Mouse (Mus musculus) left cerebral cortex, adult 6 months (tissue): ENCODE measurements around the gene Itsn1. TPM values are rescaled to one million over a fixed set of nuclear protein-coding genes. Genes with fewer than 3 reads are reported as not detected.

ENCODE experiments used
- long read RNA-seq, 2 experiments: library from polyadenylated mRNA; unstranded; transcript quantifications; one replicate each; pipeline ENCODE4 v2.0.0; 2019 to 2020
- polyA plus RNA-seq: library from polyadenylated mRNA; unstranded; fragments of <200 nt; fragmentation: Nextera tagmentation; gene quantifications from 2 replicates; pipeline ENCODE4 v1.2.3, GENCODE M21; 2021

Itsn1 gene
- 13.8 and 18.4 TPM in 2 replicates for polyA plus RNA-seq
- long read RNA-seq, experiment 1, full-length matches to known transcripts = 22 of 89 reads
- long read RNA-seq, experiment 1, partial matches to known transcripts = 39 of 89 reads
- long read RNA-seq, experiment 1, other reads (novel, unspliced or antisense) = 28 of 89 reads
- long read RNA-seq, experiment 2, partial matches to known transcripts = 25 of 33 reads
- long read RNA-seq, experiment 2, other reads (novel, unspliced or antisense) = 8 of 33 reads

DNA sequence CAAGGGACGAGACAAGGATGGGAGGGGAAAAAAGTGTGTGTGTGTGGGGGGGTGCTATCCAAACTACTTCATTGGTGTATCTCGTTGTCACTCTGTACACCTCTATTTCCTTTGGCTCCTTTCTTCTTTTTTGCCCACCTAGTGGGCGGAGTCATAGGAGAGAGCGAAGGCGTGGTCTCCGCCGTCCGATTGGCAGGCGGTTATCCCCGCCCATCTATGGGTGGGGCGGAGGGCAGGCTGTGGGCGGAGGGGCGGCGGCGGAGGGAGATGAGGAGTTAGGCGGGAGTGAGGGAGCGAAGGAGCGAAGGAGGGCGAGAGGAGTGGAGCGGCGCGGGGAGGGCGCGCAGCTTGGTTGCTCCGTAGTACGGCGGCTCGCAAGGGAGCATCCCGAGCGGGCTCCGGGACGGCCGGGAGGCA lies at the start of gene Itsn1:
Gene Itsn1, plus strand, starts transcription at position 216 of the 417 bp plus-strand sequence.

DNA sequence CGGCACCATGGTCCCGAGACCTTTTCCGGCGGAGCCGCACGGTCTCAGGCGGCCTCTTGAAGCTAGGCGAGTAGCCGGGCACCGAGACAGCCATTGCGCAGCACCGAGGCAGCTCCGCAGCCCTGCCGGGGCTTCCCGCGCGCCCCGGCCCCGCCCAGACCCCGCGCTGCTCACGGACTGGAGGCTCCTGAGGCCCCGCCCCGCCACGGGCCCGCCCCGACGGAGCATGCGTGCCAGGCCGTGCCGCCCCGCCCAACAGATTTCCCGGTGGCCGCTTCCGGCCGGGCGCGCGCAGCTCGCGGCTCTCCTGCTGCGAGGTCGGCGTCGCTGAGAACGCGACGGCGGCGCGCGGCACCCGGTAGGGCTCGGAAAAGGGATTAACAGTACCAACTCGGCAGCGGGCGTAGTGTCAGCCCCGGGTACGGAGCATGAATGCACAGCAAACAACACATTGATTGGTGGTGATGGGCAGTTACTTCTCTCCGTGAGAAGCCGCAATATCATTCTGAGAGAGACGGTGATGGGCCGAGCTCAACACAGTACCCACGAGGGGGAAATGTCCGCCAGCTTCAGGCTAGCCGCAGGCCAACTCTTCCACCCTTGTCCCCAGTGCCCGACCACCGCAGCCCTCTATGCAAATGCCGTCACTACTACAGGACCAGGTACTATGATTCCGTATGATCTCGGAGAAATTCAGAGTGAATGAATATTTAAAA lies 40.3 kb upstream of the Itsn1 start, which contains the start of gene Donson:
Gene Donson, minus strand, starts transcription at position 152 of the 716 bp plus-strand sequence.

DNA sequence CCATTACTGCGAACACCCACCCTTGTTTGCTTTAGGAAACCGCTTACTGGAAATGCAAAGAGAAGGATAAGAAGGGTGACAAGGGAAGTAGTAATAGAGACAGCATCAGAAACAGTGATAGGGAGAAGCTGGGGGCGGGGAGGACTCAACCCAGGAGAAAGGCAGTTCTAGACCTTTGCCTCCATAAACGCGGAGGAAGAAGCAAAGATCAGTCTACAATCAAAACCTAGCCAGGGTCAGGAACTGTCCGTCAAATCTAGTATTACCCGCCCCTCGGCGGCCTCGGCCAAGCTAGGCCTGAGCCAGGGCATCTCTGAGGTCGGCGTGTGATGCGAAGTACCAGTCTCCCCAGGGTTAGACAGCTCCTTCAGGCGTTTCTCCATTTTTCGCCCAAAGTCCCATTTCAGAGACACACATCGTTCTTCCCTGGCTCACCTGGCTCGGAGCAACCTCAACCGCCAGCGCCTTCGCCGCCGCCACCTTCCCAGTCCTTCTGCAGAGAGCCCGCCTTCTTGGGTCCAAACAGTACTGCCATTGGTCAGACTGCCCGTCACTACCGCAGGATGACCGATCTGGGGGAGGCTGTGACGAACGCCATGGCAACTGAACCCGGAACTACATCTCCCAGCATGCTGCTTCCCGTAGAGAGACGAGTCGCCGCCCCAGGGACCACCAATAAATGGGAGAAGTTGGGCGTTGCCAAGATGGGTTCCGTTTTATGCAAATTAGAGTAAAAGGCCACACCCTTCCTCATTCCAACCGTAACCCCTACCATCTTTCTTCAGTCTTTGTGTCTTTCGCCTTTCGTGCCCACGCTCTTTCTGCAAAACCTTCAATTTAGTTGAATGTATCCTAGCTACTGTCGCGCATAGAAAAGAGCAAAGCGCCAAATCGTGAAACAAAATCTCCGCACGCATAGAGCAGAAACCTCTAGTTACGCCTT lies 687 bp upstream of the Itsn1 start, which contains the start of gene Cryzl1:
Gene Cryzl1, minus strand, starts transcription at position 853 of the 943 bp plus-strand sequence.

Other genes starting within 250 kb of the Itsn1 start
- 13.3 and 16.0 TPM in 2 replicates for gene Ifnar1, start 244.0 kb upstream of the Itsn1 start, polyA plus RNA-seq
- 46.9 and 56.4 TPM in 2 replicates for gene Ifngr2, start 182.2 kb upstream of the Itsn1 start, polyA plus RNA-seq
- 131 and 164 TPM in 2 replicates for gene Tmem50b, start 131.5 kb upstream of the Itsn1 start, polyA plus RNA-seq
- gene Dnajc28, start 110.3 kb upstream of the Itsn1 start, polyA plus RNA-seq = 10.2 and 13.2 TPM in 2 replicates
- gene Gart, start 82.3 kb upstream of the Itsn1 start, polyA plus RNA-seq = 22.1 and 25.3 TPM in 2 replicates
- gene Son, start 81.8 kb upstream of the Itsn1 start, polyA plus RNA-seq = 44.3 and 53.8 TPM in 2 replicates
- 2.9 and 5.4 TPM in 2 replicates for gene Donson, start 40.5 kb upstream of the Itsn1 start, polyA plus RNA-seq
- 140 and 220 TPM in 2 replicates for gene Cryzl1, start 306 bp upstream of the Itsn1 start, polyA plus RNA-seq